Mouse (Mus musculus) lung, postnatal 0 days (tissue): ENCODE results near the gene Heatr5a.

ENCODE experiments used
- CTCF ChIP-seq: IDR thresholded peaks from 2 replicates; pipeline ENCODE4 v1.5.1; 2016; ENCODE audit warnings: antibody characterized with exemption, mild to moderate bottlenecking
- EP300 ChIP-seq: IDR thresholded peaks from 2 replicates; pipeline ENCODE4 v1.6.1; 2016; ENCODE audit warnings: antibody characterized with exemption, mild to moderate bottlenecking, control low read depth

DNA sequence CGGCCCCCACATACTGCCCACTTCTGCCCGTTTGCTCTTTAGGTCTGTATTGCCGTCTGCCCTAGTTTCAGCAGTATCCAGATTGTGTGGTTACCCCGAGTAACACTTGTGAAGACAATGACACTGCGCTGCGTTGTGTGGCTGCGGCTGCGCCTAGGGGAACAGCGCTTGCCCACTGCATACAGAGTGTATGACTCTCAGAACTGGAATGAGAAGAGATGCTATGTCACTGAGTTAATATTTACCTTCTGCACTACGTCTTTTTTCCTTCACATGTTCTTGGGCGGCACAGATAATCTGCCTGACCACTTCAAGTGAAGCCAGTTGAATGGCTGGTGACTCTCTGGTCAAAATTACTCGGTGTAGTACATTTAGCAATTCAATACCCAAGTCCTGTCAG lies 82.5 kb downstream of the Heatr5a start:
- TF ChIP-seq CTCF, result no peak
- TF ChIP-seq EP300, result peak; percentile 66; the same call in 1 of the 2 replicates
